Mouse (Mus musculus) limb, embryonic 11.5 days (tissue): ENCODE measurements around the gene Igf1r. TPM values are rescaled to one million over a fixed set of nuclear protein-coding genes. Genes with fewer than 3 reads are reported as not detected.

ENCODE experiments used
- ATAC-seq: fragments of 200-750 bp; cut with Nextera tagmentation; 2 replicates; pipeline ENCODE4 v1.8.0; 2017; ENCODE audit warnings: low read depth; ENCODE audit not compliant: insufficient number of reproducible peaks, low FRiP score, low TSS enrichment
- DNase-seq: peaks from one replicate; pipeline ENCODE4 v3.0.0-alpha.2; 2015; ENCODE audit warnings: low spot score
- H3K27ac ChIP-seq: fragments of 300-500 bp; sonication (generic); replicated peaks from 2 replicates; pipeline ENCODE4 v1.5.1; 2014; ENCODE audit warnings: low read depth, mild to moderate bottlenecking, low read length
- H3K27me3 ChIP-seq: fragments of 300-500 bp; sonication (generic); 2 replicates; pipeline ENCODE4 v1.6.1; 2014; ENCODE audit warnings: mild to moderate bottlenecking, low read length, mixed read lengths; ENCODE audit not compliant: control insufficient read depth, insufficient read depth
- H3K36me3 ChIP-seq: fragments of 300-500 bp; sonication (generic); 2 replicates; pipeline ENCODE4 v1.6.1; 2014; ENCODE audit warnings: mild to moderate bottlenecking, low read length, moderate library complexity, mixed read lengths; ENCODE audit not compliant: control insufficient read depth, insufficient read depth
- H3K4me1 ChIP-seq: fragments of 300-500 bp; sonication (generic); 2 replicates; pipeline ENCODE4 v1.6.1; 2014; ENCODE audit warnings: low read length, mixed read lengths; ENCODE audit not compliant: control insufficient read depth, insufficient read depth
- H3K4me2 ChIP-seq: fragments of 300-500 bp; sonication (generic); 2 replicates; pipeline ENCODE4 v1.6.1; 2014; ENCODE audit warnings: low read depth, mild to moderate bottlenecking, moderate library complexity; ENCODE audit not compliant: severe bottlenecking
- H3K4me3 ChIP-seq: fragments of 300-500 bp; sonication (generic); 2 replicates; pipeline ENCODE4 v1.5.1; 2014; ENCODE audit warnings: low read depth, low read length
- H3K9ac ChIP-seq: fragments of 300-500 bp; sonication (generic); 2 replicates; pipeline ENCODE4 v1.6.1; 2014; ENCODE audit warnings: mild to moderate bottlenecking, low read length
- H3K9me3 ChIP-seq: fragments of 300-500 bp; sonication (generic); 2 replicates; pipeline ENCODE4 v1.6.1; 2016; ENCODE audit warnings: low read length; ENCODE audit not compliant: control insufficient read depth
- WGBS: fragments of 180-500 bp; shearing (Covaris S2); extraction: QIAGEN DNeasy Blood & Tissue Kit; methylation state at CpG from one replicate; pipeline ENCODE4 v1.1.7; 2014; 5-methylcytosine and 5-hydroxymethylcytosine counted together
- polyA plus RNA-seq: library from polyadenylated mRNA; unstranded; fragments of >200 nt; fragmentation: Nextera tagmentation; extraction: Ambion mirVana; gene quantifications from 2 replicates; pipeline ENCODE4 v1.2.1, GENCODE M21; 2014

Igf1r gene
- polyA plus RNA-seq, 1 experiment from 2014 or later: 29.9 TPM

- no peak for ATAC-seq
These were observed 32.4 kb downstream of the Igf1r start for GRCm38 (mm10) chr7:67985003-67985416.

GRCm38 (mm10) chr7:67985511-67985910 is 32.9 kb downstream of the Igf1r start:
- ATAC-seq: no peak
- H3K4me3 ChIP-seq: no peak overlapping the region
- WGBS: 73% methylated on average over 5 of the region's 5 CpGs
- H3K27me3 ChIP-seq: no peaks in the 10 kb centered on the region
- DNase-seq: no peak
- H3K4me2 ChIP-seq: no peak overlapping the region
- H3K9me3 ChIP-seq: no peaks in the 10 kb centered on the region
- H3K4me1 ChIP-seq: peaks cover 9% of the 10 kb centered on the region; the same call in 1 of the 2 replicates
- H3K36me3 ChIP-seq: no peaks in the 10 kb centered on the region
- no peak overlapping the region for H3K9ac ChIP-seq
- no peak overlapping the region for H3K27ac ChIP-seq

More at GRCm38 (mm10) chr7:67985003-67985416, 32.4 kb downstream of the Igf1r start:
- Histone ChIP-seq H3K9me3 (no peaks in the 10 kb centered on the region), H3K4me2 (no peak overlapping the region), H3K4me1 (peaks cover 9% of the 10 kb centered on the region; the same call in 1 of the 2 replicates), H3K9ac (no peak overlapping the region), H3K27me3 (no peaks in the 10 kb centered on the region), H3K27ac (no peak overlapping the region), H3K36me3 (no peaks in the 10 kb centered on the region), H3K4me3 (no peak overlapping the region)
- no peak for DNase-seq
- 79% methylated on average over 5 of the region's 5 CpGs for WGBS

GRCm38 (mm10) chr7:67986277-67986676 is 33.6 kb downstream of the Igf1r start:
- DNase-seq (no peak), ATAC-seq (no peak)
- H3K4me1 ChIP-seq: peaks cover 9% of the 10 kb centered on the region; the same call in 1 of the 2 replicates
- no peak overlapping the region for H3K27ac ChIP-seq
- H3K9me3 ChIP-seq: no peaks in the 10 kb centered on the region
- no peak overlapping the region for H3K9ac ChIP-seq
- WGBS: 83% methylated on average over 10 of the region's 10 CpGs
- H3K4me2 ChIP-seq: no peak overlapping the region
- no peaks in the 10 kb centered on the region for H3K36me3 ChIP-seq
- H3K27me3 ChIP-seq: no peaks in the 10 kb centered on the region
- no peak overlapping the region for H3K4me3 ChIP-seq

GRCm38 (mm10) chr7:67986816-67987215 is 34.2 kb downstream of the Igf1r start:
- no peaks in the 10 kb centered on the region for H3K9me3 ChIP-seq
- no peak overlapping the region for H3K27ac ChIP-seq
- H3K4me2 ChIP-seq: no peak overlapping the region
- H3K27me3 ChIP-seq: no peaks in the 10 kb centered on the region
- H3K4me3 ChIP-seq: no peak overlapping the region
- peaks cover 7% of the 10 kb centered on the region; the same call in 1 of the 2 replicates for H3K4me1 ChIP-seq
- no peaks in the 10 kb centered on the region for H3K36me3 ChIP-seq
- DNase-seq (no peak), ATAC-seq (no peak)
- WGBS: 84% methylated on average over 11 of the region's 11 CpGs
- H3K9ac ChIP-seq: no peak overlapping the region

GRCm38 (mm10) chr7:67989376-67989775 is 36.7 kb downstream of the Igf1r start:
- 68% methylated on average over 2 of the region's 2 CpGs for WGBS

GRCm38 (mm10) chr7:67993614-67994013 is 41.0 kb downstream of the Igf1r start:
- Histone ChIP-seq H3K27me3 (no peaks in the 10 kb centered on the region), H3K27ac (no peak overlapping the region), H3K9ac (no peak overlapping the region), H3K4me3 (no peak overlapping the region), H3K9me3 (no peaks in the 10 kb centered on the region), H3K4me1 (peaks cover 12% of the 10 kb centered on the region), H3K36me3 (no peaks in the 10 kb centered on the region), H3K4me2 (no peak overlapping the region)
- 89% methylated on average over 4 of the region's 4 CpGs for WGBS
- ATAC-seq: no peak
- DNase-seq: no peak

More at GRCm38 (mm10) chr7:67989376-67989775, 36.7 kb downstream of the Igf1r start:
- Histone ChIP-seq H3K9ac (no peak overlapping the region), H3K9me3 (no peaks in the 10 kb centered on the region), H3K4me1 (peaks cover 6% of the 10 kb centered on the region), H3K4me2 (no peak overlapping the region), H3K27me3 (no peaks in the 10 kb centered on the region), H3K4me3 (no peak overlapping the region), H3K27ac (no peak overlapping the region), H3K36me3 (no peaks in the 10 kb centered on the region)
- DNase-seq (no peak), ATAC-seq (no peak)

- no peak overlapping the region for H3K27ac ChIP-seq
- no peak overlapping the region for H3K9ac ChIP-seq
- H3K36me3 ChIP-seq: no peaks in the 10 kb centered on the region
- 84% methylated on average over 7 of the region's 7 CpGs for WGBS
- no peaks in the 10 kb centered on the region for H3K27me3 ChIP-seq
- H3K4me1 ChIP-seq: peaks cover 12% of the 10 kb centered on the region
- no peak overlapping the region for H3K4me3 ChIP-seq
- H3K9me3 ChIP-seq: no peaks in the 10 kb centered on the region
- no peak for DNase-seq
- H3K4me2 ChIP-seq: no peak overlapping the region
- no peak for ATAC-seq
These were observed 41.8 kb downstream of the Igf1r start for GRCm38 (mm10) chr7:67994346-67994858.

- DNase-seq: no peak
- 74% methylated on average over 8 of the region's 8 CpGs for WGBS
- ATAC-seq: no peak
- Histone ChIP-seq H3K9ac (no peak overlapping the region), H3K4me2 (no peak overlapping the region), H3K4me3 (no peak overlapping the region), H3K4me1 (peaks cover 12% of the 10 kb centered on the region), H3K36me3 (no peaks in the 10 kb centered on the region), H3K27ac (no peak overlapping the region), H3K27me3 (no peaks in the 10 kb centered on the region), H3K9me3 (no peaks in the 10 kb centered on the region)
These were observed 42.6 kb downstream of the Igf1r start for GRCm38 (mm10) chr7:67995276-67995675.
